Mouse (Mus musculus) liver, postnatal 0 days (tissue): ENCODE measurements at regions not wholly inside any gene's neighbourhood (a gene's known extent, or its start where the extent isn't known, plus 50 kb on each side); places are given as distances from the start of the nearest gene placed in this dataset.
"Not testable (repeated sequence)": the region's sequence is repeated elsewhere in the genome, so short reads cannot be mapped to it uniquely, and the experiment has no call there.

Experiments
- ATAC-seq: fragments of 200-750 bp; cut with Nextera tagmentation; 2 replicates; pipeline ENCODE4 v1.8.0; 2017; ENCODE audit warnings: mild to moderate bottlenecking, moderate library complexity
- DNase-seq: peaks from one replicate; pipeline ENCODE4 v3.0.0-alpha.2; 2016
- H3K27ac ChIP-seq: fragments of 300-500 bp; sonication (generic); 2 replicates; pipeline ENCODE4 v1.5.1; 2014; ENCODE audit warnings: antibody characterized with exemption, moderate library complexity, mild to moderate bottlenecking, low read depth
- H3K27me3 ChIP-seq: fragments of 300-500 bp; sonication (generic); 2 replicates; pipeline ENCODE4 v1.6.1; 2014; ENCODE audit warnings: low read length, control low read depth, mixed read lengths; ENCODE audit not compliant: insufficient read depth
- H3K36me3 ChIP-seq: fragments of 300-500 bp; sonication (generic); replicated peaks from 2 replicates; pipeline ENCODE4 v1.6.1; 2014; ENCODE audit warnings: mild to moderate bottlenecking, control low read depth, low read length, moderate library complexity, mixed read lengths; ENCODE audit not compliant: insufficient read depth
- H3K4me1 ChIP-seq: fragments of 300-500 bp; sonication (generic); 2 replicates; pipeline ENCODE4 v1.6.1; 2014; ENCODE audit warnings: antibody characterized with exemption, mild to moderate bottlenecking, control low read depth; ENCODE audit not compliant: insufficient read depth
- H3K4me2 ChIP-seq: fragments of 300-500 bp; sonication (generic); 2 replicates; pipeline ENCODE4 v1.6.1; 2014; ENCODE audit warnings: low read depth, mild to moderate bottlenecking, low read length, moderate library complexity, mixed read lengths
- H3K4me3 ChIP-seq: fragments of 300-500 bp; sonication (generic); 2 replicates; pipeline ENCODE4 v1.5.1; 2014; ENCODE audit warnings: low read depth, low read length
- H3K9ac ChIP-seq: fragments of 300-500 bp; sonication (generic); replicated peaks from 2 replicates; pipeline ENCODE4 v1.6.1; 2014; ENCODE audit warnings: mild to moderate bottlenecking, moderate library complexity
- H3K9me3 ChIP-seq: fragments of 300-500 bp; sonication (generic); 2 replicates; pipeline ENCODE4 v1.6.1; 2016; ENCODE audit warnings: mild to moderate bottlenecking, control low read depth, low read length, mixed read lengths
- CTCF ChIP-seq: sonication (generic); IDR thresholded peaks from 2 replicates; pipeline ENCODE4 v1.5.1; 2016; ENCODE audit warnings: antibody characterized with exemption, low read depth
- EP300 ChIP-seq: IDR thresholded peaks from 2 replicates; pipeline ENCODE4 v1.6.1; 2016; ENCODE audit warnings: antibody characterized with exemption, low read depth, mild to moderate bottlenecking
- WGBS: fragments of 180-500 bp; shearing (Covaris S2); extraction: QIAGEN DNeasy Blood & Tissue Kit; methylation state at CpG from one replicate; pipeline ENCODE4 v1.1.7; 2014; ENCODE audit not compliant: insufficient replicate concordance; 5-methylcytosine and 5-hydroxymethylcytosine counted together

- no peaks in the 10 kb centered on the region for H3K9me3 ChIP-seq
- H3K4me2 ChIP-seq, result no peak overlapping the region
- H3K27ac ChIP-seq, result no peak overlapping the region
- no peak for DNase-seq
- no peak for ATAC-seq
- no peaks in the 10 kb centered on the region for H3K4me1 ChIP-seq
- no peaks in the 10 kb centered on the region for H3K36me3 ChIP-seq
- 73% methylated on average over 4 of the region's 4 CpGs for WGBS
- no peak for TF ChIP-seq CTCF
- no peak for TF ChIP-seq EP300
- H3K9ac ChIP-seq, result no peak overlapping the region
- no peak overlapping the region for H3K4me3 ChIP-seq
- no peaks in the 10 kb centered on the region for H3K27me3 ChIP-seq
Observed at GRCm38 (mm10) chr4:4465169-4465714, 327.9 kb downstream of the Impad1 start.

GRCm38 (mm10) chr4:4464130-4464700 is 328.9 kb downstream of the Impad1 start:
- no peaks in the 10 kb centered on the region for H3K36me3 ChIP-seq
- no peak overlapping the region for H3K27ac ChIP-seq
- TF ChIP-seq EP300 (no peak), CTCF (no peak)
- no peak overlapping the region for H3K9ac ChIP-seq
- no peaks in the 10 kb centered on the region for H3K4me1 ChIP-seq
- ATAC-seq (no peak), DNase-seq (no peak)
- 43% methylated on average over 4 of the region's 4 CpGs for WGBS
- no peak overlapping the region for H3K4me2 ChIP-seq
- H3K27me3 ChIP-seq, result no peaks in the 10 kb centered on the region
- no peak overlapping the region for H3K4me3 ChIP-seq
- H3K9me3 ChIP-seq, result no peaks in the 10 kb centered on the region

GRCm38 (mm10) chr4:4459258-4459657 is 333.9 kb downstream of the Impad1 start:
- WGBS, result 78% methylated on average over 9 of the region's 9 CpGs
- no peak overlapping the region for H3K4me3 ChIP-seq
- no peak overlapping the region for H3K4me2 ChIP-seq
- H3K4me1 ChIP-seq, result no peaks in the 10 kb centered on the region
- TF ChIP-seq CTCF (no peak), EP300 (no peak)
- no peaks in the 10 kb centered on the region for H3K36me3 ChIP-seq
- no peak overlapping the region for H3K27ac ChIP-seq
- H3K27me3 ChIP-seq, result no peaks in the 10 kb centered on the region
- ATAC-seq (no peak), DNase-seq (no peak)
- no peak overlapping the region for H3K9ac ChIP-seq
- no peaks in the 10 kb centered on the region for H3K9me3 ChIP-seq

GRCm38 (mm10) chr4:4450104-4450503 is 343.1 kb downstream of the Impad1 start:
- no peak for TF ChIP-seq EP300
- no peak for TF ChIP-seq CTCF
- Histone ChIP-seq H3K4me2 (no peak overlapping the region), H3K9ac (no peak overlapping the region), H3K36me3 (no peaks in the 10 kb centered on the region), H3K27me3 (no peaks in the 10 kb centered on the region), H3K4me1 (no peaks in the 10 kb centered on the region), H3K27ac (no peak overlapping the region), H3K4me3 (no peak overlapping the region), H3K9me3 (no peaks in the 10 kb centered on the region)
- 84% methylated on average over 1 of the region's 1 CpGs for WGBS
- no peak for ATAC-seq
- no peak for DNase-seq

- Histone ChIP-seq H3K27ac (no peak overlapping the region), H3K27me3 (no peaks in the 10 kb centered on the region), H3K4me1 (no peaks in the 10 kb centered on the region), H3K9ac (no peak overlapping the region), H3K4me3 (no peak overlapping the region), H3K9me3 (no peaks in the 10 kb centered on the region), H3K36me3 (no peaks in the 10 kb centered on the region), H3K4me2 (no peak overlapping the region)
- 59% methylated on average over 2 of the region's 2 CpGs for WGBS
- DNase-seq (no peak), ATAC-seq (no peak)
- TF ChIP-seq CTCF, result no peak
- TF ChIP-seq EP300, result no peak
Observed at GRCm38 (mm10) chr4:4442650-4443049, 350.5 kb downstream of the Impad1 start.

- DNase-seq (no peak), ATAC-seq (no peak)
- H3K9ac ChIP-seq, result no peak overlapping the region
- no peaks in the 10 kb centered on the region for H3K9me3 ChIP-seq
- no peak for TF ChIP-seq CTCF
- no peak for TF ChIP-seq EP300
- no peak overlapping the region for H3K27ac ChIP-seq
- H3K4me1 ChIP-seq, result no peaks in the 10 kb centered on the region
- H3K27me3 ChIP-seq, result no peaks in the 10 kb centered on the region
- 69% methylated on average over 1 of the region's 1 CpGs for WGBS
- no peak overlapping the region for H3K4me3 ChIP-seq
- no peaks in the 10 kb centered on the region for H3K36me3 ChIP-seq
- H3K4me2 ChIP-seq, result no peak overlapping the region
Observed at GRCm38 (mm10) chr4:4437559-4437958, 355.6 kb downstream of the Impad1 start.

- not testable (repeated sequence) for H3K9ac ChIP-seq, H3K4me3 ChIP-seq, H3K36me3 ChIP-seq, H3K27me3 ChIP-seq, H3K9me3 ChIP-seq, ATAC-seq, DNase-seq, H3K4me1 ChIP-seq, H3K27ac ChIP-seq, H3K4me2 ChIP-seq
- WGBS, result 32% methylated on average over 7 of the region's 7 CpGs
Observed at GRCm38 (mm10) chr4:4424526-4424925, 347.2 kb upstream of the Sdr16c6 start.
